Mouse (Mus musculus) embryonic fibroblast, embryonic 13.5 days (primary cell): ENCODE results near the gene Traf4.

ENCODE experiments used
- CTCF ChIP-seq: IDR thresholded peaks from 2 replicates; pipeline ENCODE4 v1.5.1; 2011; ENCODE audit warnings: mild to moderate bottlenecking, control low read depth, low read length, moderate library complexity, borderline replicate concordance; ENCODE audit not compliant: insufficient read depth
- POLR2A ChIP-seq: IDR thresholded peaks from 2 replicates; pipeline ENCODE4 v1.6.1; 2011; ENCODE audit warnings: low read depth, mild to moderate bottlenecking, control low read depth, low read length, moderate library complexity

DNA sequence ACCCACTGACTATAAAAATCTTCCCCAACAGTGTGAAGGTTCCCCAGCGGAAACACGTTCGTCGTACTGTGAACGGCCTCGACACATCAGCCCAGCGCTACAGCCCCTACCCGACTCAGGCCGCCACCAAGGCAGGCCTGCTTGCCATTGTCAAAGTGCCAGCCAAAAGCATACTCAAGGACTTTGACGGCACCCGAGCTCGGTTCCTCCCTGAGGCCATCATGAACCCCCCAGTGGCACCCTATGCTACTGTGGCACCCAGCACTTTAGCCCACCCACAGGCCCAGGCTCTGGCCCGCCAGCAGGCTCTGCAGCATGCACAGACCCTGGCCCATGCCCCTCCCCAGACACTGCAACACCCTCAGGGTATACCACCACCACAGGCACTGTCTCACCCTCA lies 11.6 kb downstream of the Traf4 start:
- TF ChIP-seq CTCF (no peak), POLR2A (no peak)
